9 mouse cellular contexts compared by ENCODE assay signal in the genomic region with DNA sequence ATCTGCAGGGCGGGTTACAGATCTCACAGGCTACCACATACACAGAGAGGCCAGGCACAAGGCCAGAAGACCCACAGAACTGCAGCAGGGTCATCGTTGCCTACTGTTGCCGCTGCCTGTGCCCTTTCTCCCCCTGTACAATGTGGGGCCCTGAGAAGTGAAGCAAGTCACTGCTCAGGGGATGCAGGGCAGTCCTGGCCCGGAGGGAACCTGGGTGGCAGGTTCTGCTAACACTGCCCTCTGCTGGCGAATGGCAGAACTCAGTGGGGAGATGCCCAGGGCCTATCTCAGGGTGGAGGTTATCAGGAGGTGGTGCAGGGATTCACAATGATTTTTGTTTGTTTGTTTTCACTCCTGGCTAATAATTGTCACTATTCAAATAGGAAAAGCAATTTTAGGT. TPM values are rescaled to one million over a fixed set of nuclear protein-coding genes. Genes with fewer than 3 reads are reported as not detected.
DNase-seq lines count a peak whose midpoint lies in the region; ATAC-seq and TF ChIP-seq lines count a peak whose summit lies in the region.
"Had no signal": no experiment of that assay in that cellular context is flagged by ENCODE, and none has a peak within 500 bp of the region (broad histone marks: within the 10 kb centered on the region; RNA-seq: fewer than 3 reads in every experiment).

No protein-coding gene starts in this region.

- no peak overlapping the region for H3K27ac ChIP-seq in ES-Bruce4 (ENCODE audit: insufficient read depth, low read length)
- no peak overlapping the region for H3K27ac ChIP-seq in thymus, adult 2 months (ENCODE audit: control insufficient read depth, insufficient read depth, low read length)

- H3K9me3 ChIP-seq in ES-Bruce4 (replicated peaks; ENCODE audit: control insufficient read depth, insufficient read depth, low read length, poor library complexity, severe bottlenecking) = no peaks in the 10 kb centered on the region
- H3K9me3 ChIP-seq: heart, embryonic 15.5 days had no signal

- peak; percentile 8 for DNase-seq in c-Kit-negative CD71-positive TER-119-positive erythroid progenitor cells, embryonic 14.5 days (ENCODE audit: low read depth, low spot score)
- DNase-seq in heart, postnatal 10 days = peak; percentile 80 to 90
- peak; percentile 89 for DNase-seq in kidney, postnatal 4 days
- peak; percentile 85 for DNase-seq in lung, adult 2 months
- peak; percentile 68 for DNase-seq in ovary, postnatal 10 days (ENCODE audit: low spot score)
- DNase-seq in thymus, adult 2 months = peak; percentile 77

- WGBS in lung, adult 2 months = 31% methylated on average over 5 of the region's 5 CpGs
- 35% methylated on average over 5 of the region's 5 CpGs for WGBS in thymus, adult 2 months

- intact Hi-C loops in heart, postnatal 10 days (cut with DNase I) = loop anchor here (1.0 to 2.0 kb wide), 2 partner anchors 78 to 283 kb away; no protein-coding TSS in a partner anchor

- no peak overlapping the region for H3K9ac ChIP-seq in ES-Bruce4 (ENCODE audit: low read depth, poor library complexity, severe bottlenecking)
- H3K9ac ChIP-seq: heart, embryonic 15.5 days had no signal

- TF ChIP-seq CTCF in ES-Bruce4 (IDR thresholded peaks at IDR 0.05; ENCODE audit: low read depth, low read length) = peak; percentile 94
- peak; percentile 92 for TF ChIP-seq CTCF in lung, adult 2 months (IDR thresholded peaks at IDR 0.05; ENCODE audit: insufficient read depth, low read length)
- peak; percentile 94 for TF ChIP-seq CTCF in thymus, adult 2 months (IDR thresholded peaks at IDR 0.05; ENCODE audit: borderline replicate concordance, control insufficient read depth, extremely low read depth, insufficient read depth, low read length, poor library complexity)

- no peak for TF ChIP-seq POLR2A in ES-Bruce4 (IDR thresholded peaks at IDR 0.05; ENCODE audit: insufficient read depth, low read length)
- no peak for TF ChIP-seq POLR2A in lung, adult 2 months (IDR thresholded peaks at IDR 0.05; ENCODE audit: borderline replicate concordance, extremely low read depth, low read depth, low read length)
- no peak for TF ChIP-seq POLR2A in thymus, adult 2 months (IDR thresholded peaks at IDR 0.05; ENCODE audit: control insufficient read depth, extremely low read depth, insufficient read depth, low read length, poor library complexity)

- peak; percentile 61; the same call in 1 of the 2 replicates for ATAC-seq in erythroid progenitor cell, adult 5-6 weeks (replicated peaks; ENCODE audit: low FRiP score, poor library complexity, severe bottlenecking)

- H3K4me3 ChIP-seq in ES-Bruce4 (ENCODE audit: low read depth, low read length) = no peak overlapping the region
- H3K4me3 ChIP-seq in lung, adult 2 months (replicated peaks; ENCODE audit: extremely low read depth, low read depth, low read length) = no peak overlapping the region
- no peak overlapping the region for H3K4me3 ChIP-seq in thymus, adult 2 months (ENCODE audit: control insufficient read depth, insufficient read depth, low read length)
- H3K4me3 ChIP-seq: heart, embryonic 15.5 days had no signal

- H3K36me3 ChIP-seq in ES-Bruce4 (ENCODE audit: control insufficient read depth, insufficient read depth, low read length, poor library complexity, severe bottlenecking) = peaks cover 4% of the 10 kb centered on the region; the same call in 1 of the 2 replicates
- H3K36me3 ChIP-seq in thymus, adult 2 months (ENCODE audit: control insufficient read depth, insufficient read depth, low read length) = no peaks in the 10 kb centered on the region

- no peaks in the 10 kb centered on the region for H3K4me1 ChIP-seq in ES-Bruce4 (ENCODE audit: control insufficient read depth, insufficient read depth, low read length)
- no peaks in the 10 kb centered on the region for H3K4me1 ChIP-seq in lung, adult 2 months (ENCODE audit: control insufficient read depth, insufficient read depth, low read length)
- peaks cover 4% of the 10 kb centered on the region for H3K4me1 ChIP-seq in thymus, adult 2 months (replicated peaks; ENCODE audit: control insufficient read depth, insufficient read depth, low read length)

- no peaks in the 10 kb centered on the region for H3K27me3 ChIP-seq in ES-Bruce4 (ENCODE audit: control insufficient read depth, insufficient read depth, low read length, poor library complexity, severe bottlenecking)
- no peaks in the 10 kb centered on the region for H3K27me3 ChIP-seq in thymus, adult 2 months (ENCODE audit: control insufficient read depth, insufficient read depth, low read length)
- H3K27me3 ChIP-seq: heart, embryonic 15.5 days had no signal

- TF ChIP-seq EP300 in ES-Bruce4 (IDR thresholded peaks at IDR 0.05; ENCODE audit: insufficient read depth, low read depth, low read length) = no peak

RNA-seq across cellular contexts. Expression of gene Tamm41, which starts 29.9 kb away (rescaled TPM):
- polyA plus RNA-seq in ES-Bruce4 (2011; ENCODE audit: insufficient read depth, insufficient read length, low read depth, missing spikeins) = 58.2 and 60.3 TPM in 2 replicates
- total RNA-seq in erythroid progenitor cell, adult 5-6 weeks (2015; ENCODE audit: low replicate concordance) = 4.0 and 25.2 TPM in 2 replicates
- 3.2 and 9.8 TPM in 2 replicates for total RNA-seq in erythroid progenitor cell, adult 5-6 weeks (2017; ENCODE audit: low replicate concordance)
- total RNA-seq in heart, postnatal 10 days (2021) = 10 to 100 TPM; 18.1 to 19.5 TPM
- 18.3 and 19.1 TPM in 2 replicates for polyA plus RNA-seq in lung, adult 2 months (2012; rRNA removed)
- polyA plus RNA-seq in thymus, adult 2 months (2012; rRNA removed) = 42.8 and 48.2 TPM in 2 replicates

RNA-seq across cellular contexts. Expression of gene Vgll4, which starts 37.9 kb away (rescaled TPM):
- polyA plus RNA-seq in ES-Bruce4 (2011; ENCODE audit: insufficient read depth, insufficient read length, low read depth, missing spikeins) = 37.3 and 39.2 TPM in 2 replicates
- total RNA-seq in erythroid progenitor cell, adult 5-6 weeks (2015; ENCODE audit: low replicate concordance) = 2.5 and 6.7 TPM in 2 replicates
- 3.3 and 4.7 TPM in 2 replicates for total RNA-seq in erythroid progenitor cell, adult 5-6 weeks (2017; ENCODE audit: low replicate concordance)
- total RNA-seq in heart, postnatal 10 days (2021) = 10 to 100 TPM; 35.9 to 42.5 TPM
- 80.8 and 81.7 TPM in 2 replicates for polyA plus RNA-seq in lung, adult 2 months (2012; rRNA removed)
- 107 and 108 TPM in 2 replicates for polyA plus RNA-seq in thymus, adult 2 months (2012; rRNA removed)

Comparison
In these comparisons a context has a peak if more than half of its experiments do, and no peak if none do; other contexts are left out.
1. DNase-seq: peak in every context shown above with its lines; median percentile 89 in kidney, postnatal 4 days; 85 in heart, postnatal 10 days; 85 in lung, adult 2 months; 77 in thymus, adult 2 months; 68 in ovary, postnatal 10 days; 8 in c-Kit-negative CD71-positive TER-119-positive erythroid progenitor cells, embryonic 14.5 days.